Mouse (Mus musculus) CH12.LX (cell line): ENCODE data around the gene Gm3500.
"Not testable (repeated sequence)": the region's sequence is repeated elsewhere in the genome, so short reads cannot be mapped to it uniquely, and the experiment has no call there.

ENCODE experiments used
- CTCF ChIP-seq, 2 experiments: IDR thresholded peaks in 1 of 2; conservative IDR thresholded peaks in 1 of 2; 2 replicates each; pipeline ENCODE4 v1.5.1; 2011 to 2012; ENCODE audit warnings: low read depth in 2 of 2, low read length in 2 of 2, improper control_type of control experiment in 1 of 2, inconsistent platforms in 1 of 2, mild to moderate bottlenecking in 1 of 2, moderate library complexity in 1 of 2
- ELF1 ChIP-seq: IDR thresholded peaks from 2 replicates; pipeline ENCODE4 v1.6.1; 2014; ENCODE audit warnings: low read depth, mild to moderate bottlenecking, inconsistent platforms, low read length, improper control_type of control experiment
- POLR2A ChIP-seq: IDR thresholded peaks from 2 replicates; pipeline ENCODE4 v1.6.1; 2011; ENCODE audit warnings: low read depth, mild to moderate bottlenecking, improper control_type of control experiment, low read length

DNA sequence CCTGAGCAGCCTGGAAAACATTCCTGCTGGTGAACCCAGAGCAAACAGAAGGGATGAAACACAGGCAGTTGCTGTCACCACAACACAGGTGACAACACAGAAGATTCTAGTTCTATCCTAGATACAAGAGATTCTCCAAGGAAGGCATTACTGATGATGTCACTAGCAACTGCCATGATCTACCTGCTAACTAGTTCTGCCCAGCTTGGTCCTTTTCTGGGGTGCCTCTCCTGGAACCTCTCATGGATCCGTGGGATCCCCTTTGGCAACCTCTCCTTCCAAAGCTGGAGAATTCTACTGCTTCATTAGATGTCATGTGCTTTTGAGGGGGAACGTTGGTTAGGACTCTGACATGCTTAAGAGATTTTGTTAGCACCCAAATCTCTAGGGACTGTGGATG is 54.0 kb downstream of the Gm3500 start, which contains the start of gene Gm3542:
- TF ChIP-seq CTCF (conservative IDR thresholded peaks at IDR 0.05 in 1 of 2, IDR thresholded peaks at IDR 0.05 in 1 of 2; ENCODE audit: low read depth in 2 of 2, low read length in 2 of 2); POLR2A; ELF1: not testable (repeated sequence)
